Mouse (Mus musculus): ENCODE results near the gene Ifna6. TPM values are rescaled to one million over a fixed set of nuclear protein-coding genes. Genes with fewer than 3 reads are reported as not detected.
"Not testable (repeated sequence)": the region's sequence is repeated elsewhere in the genome, so short reads cannot be mapped to it uniquely, and the experiment has no call there.

The Ifna6 gene
- not detected in 2 replicates for polyA plus RNA-seq (2014; fragmentation: Nextera tagmentation; extraction: Ambion mirVana)

DNA sequence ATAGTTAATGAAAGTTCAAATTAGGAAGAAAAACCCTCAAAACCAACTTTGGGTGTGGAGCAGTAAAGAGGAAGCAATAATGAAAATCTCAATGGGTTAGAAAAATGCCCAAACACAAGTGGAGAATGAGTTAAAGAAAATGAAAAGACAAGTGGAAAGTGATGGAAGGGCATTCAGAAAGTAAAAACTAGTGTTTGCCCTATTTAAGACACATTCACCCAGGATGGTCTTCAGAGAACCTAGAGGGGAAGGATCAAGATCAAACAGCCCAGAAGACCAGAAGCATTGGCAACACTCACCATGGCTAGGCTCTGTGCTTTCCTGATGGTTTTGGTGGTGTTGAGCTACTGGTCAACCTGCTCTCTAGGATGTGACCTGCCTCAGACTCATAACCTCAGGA is at the start of gene Ifna6:
TSS of gene Ifna6 (plus strand) at position 301 of the 400 bp plus-strand sequence.
- H3K27ac ChIP-seq (ENCODE audit: low read length); H3K4me3 ChIP-seq (ENCODE audit: low read depth, low read length); ATAC-seq (ENCODE audit: insufficient number of reproducible peaks, insufficient read depth, low FRiP score, low read depth); H3K4me2 ChIP-seq (replicated peaks; ENCODE audit: low read depth, low read length); H3K4me1 ChIP-seq (ENCODE audit: control insufficient read depth, insufficient read depth, low read length); H3K27me3 ChIP-seq (ENCODE audit: control insufficient read depth, insufficient read depth, low read length); H3K9me3 ChIP-seq (ENCODE audit: control insufficient read depth, low read depth, low read length); H3K36me3 ChIP-seq (ENCODE audit: control insufficient read depth, insufficient read depth, low read length); H3K9ac ChIP-seq (replicated peaks; ENCODE audit: low read depth, low read length): not testable (repeated sequence)

DNA sequence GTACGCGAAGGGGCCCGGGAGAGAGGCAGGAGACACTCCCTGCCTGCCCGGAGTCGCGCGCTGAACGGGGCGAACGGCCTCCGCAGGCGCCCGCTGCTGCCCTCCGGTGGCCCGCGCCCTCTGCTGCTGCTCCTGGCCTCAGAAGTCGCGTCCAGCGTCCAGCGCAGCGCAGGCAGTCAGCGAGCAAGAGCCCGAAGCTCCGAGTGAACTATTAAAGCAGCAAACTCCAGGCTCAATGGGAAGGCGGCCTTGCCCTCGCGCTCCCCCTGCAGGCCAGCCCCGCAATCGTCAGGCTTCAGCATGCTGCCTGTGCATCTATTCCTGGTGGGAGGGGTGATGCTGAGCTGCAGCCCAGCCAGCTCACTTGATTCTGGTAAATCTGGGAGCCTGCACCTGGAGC is 47.7 kb upstream of the Ifna6 start, which contains the start of gene Gm13272:
TSS of gene Gm13272 (plus strand) at position 301 of the 400 bp plus-strand sequence.
- not testable (repeated sequence) for H3K27ac ChIP-seq (ENCODE audit: low read length); H3K4me3 ChIP-seq (ENCODE audit: low read depth, low read length); H3K4me1 ChIP-seq (ENCODE audit: control insufficient read depth, insufficient read depth, low read length); ATAC-seq (ENCODE audit: insufficient number of reproducible peaks, insufficient read depth, low FRiP score, low read depth); H3K9me3 ChIP-seq (ENCODE audit: control insufficient read depth, low read depth, low read length); H3K9ac ChIP-seq (replicated peaks; ENCODE audit: low read depth, low read length); H3K27me3 ChIP-seq (ENCODE audit: control insufficient read depth, insufficient read depth, low read length); H3K4me2 ChIP-seq (replicated peaks; ENCODE audit: low read depth, low read length); H3K36me3 ChIP-seq (ENCODE audit: control insufficient read depth, insufficient read depth, low read length)
- no CpG with 5 or more reads among the region's 29 CpGs for WGBS

DNA sequence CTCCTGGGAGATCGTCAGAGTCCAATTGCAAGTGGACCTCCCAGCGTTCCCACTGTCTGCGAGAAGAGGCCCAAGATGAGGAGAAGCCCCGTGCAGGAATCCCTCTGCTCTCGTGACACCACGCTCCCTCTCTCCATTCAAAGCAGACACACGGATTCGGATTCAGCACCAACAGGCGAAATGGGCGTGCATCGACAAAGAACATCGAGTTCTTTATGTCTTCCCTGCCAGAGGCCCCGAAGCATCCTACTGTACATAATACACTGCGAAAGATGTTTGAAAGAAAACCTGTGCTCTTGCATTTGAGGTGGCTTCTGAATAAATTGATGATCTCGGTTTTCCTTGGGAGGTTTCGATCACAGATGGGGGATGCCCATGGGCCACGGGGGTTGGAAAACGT is 46.9 kb upstream of the Ifna6 start:
- not testable (repeated sequence) for ATAC-seq (ENCODE audit: insufficient number of reproducible peaks, insufficient read depth, low FRiP score, low read depth); H3K4me1 ChIP-seq (ENCODE audit: control insufficient read depth, insufficient read depth, low read length); H3K4me2 ChIP-seq (replicated peaks; ENCODE audit: low read depth, low read length); H3K9ac ChIP-seq (replicated peaks; ENCODE audit: low read depth, low read length); H3K27me3 ChIP-seq (ENCODE audit: control insufficient read depth, insufficient read depth, low read length); H3K4me3 ChIP-seq (ENCODE audit: low read depth, low read length); H3K27ac ChIP-seq (ENCODE audit: low read length); H3K9me3 ChIP-seq (ENCODE audit: control insufficient read depth, low read depth, low read length); H3K36me3 ChIP-seq (ENCODE audit: control insufficient read depth, insufficient read depth, low read length)
- WGBS = 47% methylated on average over 15 of the region's 18 CpGs

DNA sequence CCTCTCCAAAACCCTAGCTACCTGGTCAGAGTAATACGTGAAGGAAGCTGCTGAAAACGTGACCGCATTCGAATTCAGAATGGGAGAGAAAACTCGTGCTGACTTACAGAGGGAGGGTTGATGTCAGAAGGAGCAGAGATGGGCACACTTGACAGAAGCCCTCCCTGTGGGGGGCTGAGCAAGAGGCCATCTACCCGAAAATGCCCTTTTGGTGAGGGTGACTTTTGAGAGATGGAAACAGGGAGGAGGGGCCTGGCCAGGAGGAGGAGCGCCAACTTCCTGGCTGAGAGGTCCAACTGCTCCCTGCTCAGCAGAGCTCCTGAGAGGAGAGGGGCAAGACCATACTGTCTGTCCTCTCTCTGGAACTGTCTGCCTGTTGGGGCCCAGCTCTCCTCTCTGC is 45.4 kb upstream of the Ifna6 start, which contains the start of gene Ifnz:
TSS of gene Ifnz (plus strand) at position 301 of the 400 bp plus-strand sequence.
- H3K27ac ChIP-seq (ENCODE audit: low read length); ATAC-seq (ENCODE audit: insufficient number of reproducible peaks, insufficient read depth, low FRiP score, low read depth); H3K9me3 ChIP-seq (ENCODE audit: control insufficient read depth, low read depth, low read length); H3K4me3 ChIP-seq (ENCODE audit: low read depth, low read length); H3K4me1 ChIP-seq (ENCODE audit: control insufficient read depth, insufficient read depth, low read length); H3K9ac ChIP-seq (replicated peaks; ENCODE audit: low read depth, low read length); H3K27me3 ChIP-seq (ENCODE audit: control insufficient read depth, insufficient read depth, low read length); H3K36me3 ChIP-seq (ENCODE audit: control insufficient read depth, insufficient read depth, low read length): not testable (repeated sequence)
- 0 out of 2 replicates have a peak within 1 kb of the TSS, but pooled peaks have one; percentile 18 for H3K4me2 ChIP-seq (replicated peaks; ENCODE audit: low read depth, low read length)
- WGBS = 11% methylated on average over 1 of the region's 7 CpGs

DNA sequence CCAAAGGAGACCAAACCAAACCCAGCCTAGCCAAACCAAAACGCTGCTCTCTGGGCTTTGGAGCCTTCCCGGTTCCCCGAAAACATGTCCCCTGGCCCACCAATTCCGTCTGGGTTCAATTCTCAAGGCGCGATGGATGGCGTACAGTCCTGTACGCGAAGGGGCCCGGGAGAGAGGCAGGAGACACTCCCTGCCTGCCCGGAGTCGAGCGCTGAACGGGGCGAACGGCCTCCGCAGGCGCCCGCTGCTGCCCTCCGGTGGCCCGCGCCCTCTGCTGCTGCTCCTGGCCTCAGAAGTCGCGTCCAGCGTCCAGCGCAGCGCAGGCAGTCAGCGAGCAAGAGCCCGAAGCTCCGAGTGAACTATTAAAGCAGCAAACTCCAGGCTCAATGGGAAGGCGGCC is 44.9 kb upstream of the Ifna6 start:
- H3K27ac ChIP-seq (ENCODE audit: low read length); H3K9me3 ChIP-seq (ENCODE audit: control insufficient read depth, low read depth, low read length); H3K36me3 ChIP-seq (ENCODE audit: control insufficient read depth, insufficient read depth, low read length); H3K9ac ChIP-seq (replicated peaks; ENCODE audit: low read depth, low read length); ATAC-seq (ENCODE audit: insufficient number of reproducible peaks, insufficient read depth, low FRiP score, low read depth); H3K4me1 ChIP-seq (ENCODE audit: control insufficient read depth, insufficient read depth, low read length); H3K4me3 ChIP-seq (ENCODE audit: low read depth, low read length); H3K27me3 ChIP-seq (ENCODE audit: control insufficient read depth, insufficient read depth, low read length): not testable (repeated sequence)
- 0 out of 2 replicates have a peak overlapping the region, but pooled peaks have one; percentile 18 for H3K4me2 ChIP-seq (replicated peaks; ENCODE audit: low read depth, low read length)
- 0% methylated on average over 3 of the region's 31 CpGs for WGBS

DNA sequence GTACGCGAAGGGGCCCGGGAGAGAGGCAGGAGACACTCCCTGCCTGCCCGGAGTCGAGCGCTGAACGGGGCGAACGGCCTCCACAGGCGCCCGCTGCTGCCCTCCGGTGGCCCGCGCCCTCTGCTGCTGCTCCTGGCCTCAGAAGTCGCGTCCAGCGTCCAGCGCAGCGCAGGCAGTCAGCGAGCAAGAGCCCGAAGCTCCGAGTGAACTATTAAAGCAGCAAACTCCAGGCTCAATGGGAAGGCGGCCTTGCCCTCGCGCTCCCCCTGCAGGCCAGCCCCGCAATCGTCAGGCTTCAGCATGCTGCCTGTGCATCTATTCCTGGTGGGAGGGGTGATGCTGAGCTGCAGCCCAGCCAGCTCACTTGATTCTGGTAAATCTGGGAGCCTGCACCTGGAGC is 41.8 kb upstream of the Ifna6 start, which contains the start of gene Gm13276:
TSS of gene Gm13276 (plus strand) at position 301 of the 400 bp plus-strand sequence.
- not testable (repeated sequence) for ATAC-seq (ENCODE audit: insufficient number of reproducible peaks, insufficient read depth, low FRiP score, low read depth); H3K9ac ChIP-seq (replicated peaks; ENCODE audit: low read depth, low read length); H3K4me2 ChIP-seq (replicated peaks; ENCODE audit: low read depth, low read length); H3K4me1 ChIP-seq (ENCODE audit: control insufficient read depth, insufficient read depth, low read length); H3K9me3 ChIP-seq (ENCODE audit: control insufficient read depth, low read depth, low read length); H3K27me3 ChIP-seq (ENCODE audit: control insufficient read depth, insufficient read depth, low read length); H3K27ac ChIP-seq (ENCODE audit: low read length); H3K4me3 ChIP-seq (ENCODE audit: low read depth, low read length); H3K36me3 ChIP-seq (ENCODE audit: control insufficient read depth, insufficient read depth, low read length)
- no CpG with 5 or more reads among the region's 27 CpGs for WGBS

DNA sequence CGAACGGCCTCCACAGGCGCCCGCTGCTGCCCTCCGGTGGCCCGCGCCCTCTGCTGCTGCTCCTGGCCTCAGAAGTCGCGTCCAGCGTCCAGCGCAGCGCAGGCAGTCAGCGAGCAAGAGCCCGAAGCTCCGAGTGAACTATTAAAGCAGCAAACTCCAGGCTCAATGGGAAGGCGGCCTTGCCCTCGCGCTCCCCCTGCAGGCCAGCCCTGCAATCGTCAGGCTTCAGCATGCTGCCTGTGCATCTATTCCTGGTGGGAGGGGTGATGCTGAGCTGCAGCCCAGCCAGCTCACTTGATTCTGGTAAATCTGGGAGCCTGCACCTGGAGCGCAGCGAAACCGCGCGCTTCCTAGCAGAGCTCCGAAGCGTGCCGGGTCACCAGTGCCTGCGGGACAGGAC is 38.8 kb upstream of the Ifna6 start, which contains the start of gene Gm13277:
TSS of gene Gm13277 (plus strand) at position 231 of the 400 bp plus-strand sequence.
- not testable (repeated sequence) for H3K27ac ChIP-seq (ENCODE audit: low read length); H3K36me3 ChIP-seq (ENCODE audit: control insufficient read depth, insufficient read depth, low read length); H3K4me1 ChIP-seq (ENCODE audit: control insufficient read depth, insufficient read depth, low read length); H3K27me3 ChIP-seq (ENCODE audit: control insufficient read depth, insufficient read depth, low read length); ATAC-seq (ENCODE audit: insufficient number of reproducible peaks, insufficient read depth, low FRiP score, low read depth); H3K9me3 ChIP-seq (ENCODE audit: control insufficient read depth, low read depth, low read length); H3K4me3 ChIP-seq (ENCODE audit: low read depth, low read length); H3K4me2 ChIP-seq (replicated peaks; ENCODE audit: low read depth, low read length); H3K9ac ChIP-seq (replicated peaks; ENCODE audit: low read depth, low read length)
- WGBS = 0% methylated on average over 4 of the region's 28 CpGs

DNA sequence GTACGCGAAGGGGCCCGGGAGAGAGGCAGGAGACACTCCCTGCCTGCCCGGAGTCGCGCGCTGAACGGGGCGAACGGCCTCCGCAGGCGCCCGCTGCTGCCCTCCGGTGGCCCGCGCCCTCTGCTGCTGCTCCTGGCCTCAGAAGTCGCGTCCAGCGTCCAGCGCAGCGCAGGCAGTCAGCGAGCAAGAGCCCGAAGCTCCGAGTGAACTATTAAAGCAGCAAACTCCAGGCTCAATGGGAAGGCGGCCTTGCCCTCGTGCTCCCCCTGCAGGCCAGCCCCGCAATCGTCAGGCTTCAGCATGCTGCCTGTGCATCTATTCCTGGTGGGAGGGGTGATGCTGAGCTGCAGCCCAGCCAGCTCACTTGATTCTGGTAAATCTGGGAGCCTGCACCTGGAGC is 36.0 kb upstream of the Ifna6 start, which contains the start of gene Gm13278:
TSS of gene Gm13278 (plus strand) at position 301 of the 400 bp plus-strand sequence.
- H3K9me3 ChIP-seq (ENCODE audit: control insufficient read depth, low read depth, low read length); H3K9ac ChIP-seq (replicated peaks; ENCODE audit: low read depth, low read length); H3K27ac ChIP-seq (ENCODE audit: low read length); H3K4me1 ChIP-seq (ENCODE audit: control insufficient read depth, insufficient read depth, low read length); ATAC-seq (ENCODE audit: insufficient number of reproducible peaks, insufficient read depth, low FRiP score, low read depth); H3K36me3 ChIP-seq (ENCODE audit: control insufficient read depth, insufficient read depth, low read length); H3K4me2 ChIP-seq (replicated peaks; ENCODE audit: low read depth, low read length); H3K4me3 ChIP-seq (ENCODE audit: low read depth, low read length); H3K27me3 ChIP-seq (ENCODE audit: control insufficient read depth, insufficient read depth, low read length): not testable (repeated sequence)
- no CpG with 5 or more reads among the region's 28 CpGs for WGBS
